Mouse (Mus musculus) olfactory bulb, adult 2 months (tissue): ENCODE measurements around the gene Hdac1. TPM values are rescaled to one million over a fixed set of nuclear protein-coding genes. Genes with fewer than 3 reads are reported as not detected.

Source experiments
- H3K27ac ChIP-seq: fragments of 200-500 bp; 2 replicates; pipeline ENCODE4 v1.5.1; 2012; ENCODE audit warnings: low read depth, low read length; ENCODE audit not compliant: insufficient read depth
- H3K4me1 ChIP-seq: fragments of 200-500 bp; 2 replicates; pipeline ENCODE4 v1.6.1; 2012; ENCODE audit warnings: low read length; ENCODE audit not compliant: control insufficient read depth, insufficient read depth
- H3K4me3 ChIP-seq: fragments of 200-500 bp; 2 replicates; pipeline ENCODE4 v1.5.1; 2012; ENCODE audit warnings: mild to moderate bottlenecking, low read depth, low read length, moderate library complexity; ENCODE audit not compliant: insufficient read depth
- CTCF ChIP-seq: fragments of 200-500 bp; IDR thresholded peaks from 2 replicates; pipeline ENCODE4 v1.5.1; 2012; ENCODE audit warnings: low read depth, mild to moderate bottlenecking, low read length, moderate library complexity; ENCODE audit not compliant: insufficient read depth
- POLR2A ChIP-seq: fragments of 200-500 bp; IDR thresholded peaks from 2 replicates; pipeline ENCODE4 v1.6.1; 2012; ENCODE audit warnings: mild to moderate bottlenecking, low read depth, low read length, moderate library complexity; ENCODE audit not compliant: insufficient read depth
- WGBS: fragments of 180-500 bp; shearing (Covaris S2); methylation state at CpG from one replicate; pipeline ENCODE4 v1.1.7; 2018; 5-methylcytosine and 5-hydroxymethylcytosine counted together
- polyA plus RNA-seq: library from polyadenylated mRNA; stranded (reverse); fragments of >200 nt; gene quantifications from 2 replicates; pipeline ENCODE4 v1.2.4, GENCODE M21; 2012; ENCODE audit warnings: low replicate concordance; ENCODE audit not compliant: missing spikeins, insufficient read depth, insufficient read length

The Hdac1 gene
- polyA plus RNA-seq, 1 experiment: not detected

GRCm38 (mm10) chr4:129516925-129517324 is 25.6 kb downstream of the Hdac1 start:
- Histone ChIP-seq H3K4me1 (peaks cover 14% of the 10 kb centered on the region), H3K27ac (no peak overlapping the region), H3K4me3 (no peak overlapping the region)
- WGBS: 54% methylated on average over 2 of the region's 2 CpGs
- no peak for TF ChIP-seq POLR2A
- no peak for TF ChIP-seq CTCF

- TF ChIP-seq CTCF: peak; percentile 89
- TF ChIP-seq POLR2A: no peak
Measured at GRCm38 (mm10) chr4:129514300-129514898, 28.1 kb downstream of the Hdac1 start.

GRCm38 (mm10) chr4:129513891-129514290 is 28.6 kb downstream of the Hdac1 start:
- peak overlapping the region; percentile 27; the same call in 1 of the 2 replicates for H3K27ac ChIP-seq
- H3K4me1 ChIP-seq: peaks cover 14% of the 10 kb centered on the region
- under 1% methylated on average over 52 of the region's 57 CpGs for WGBS
- no peak for TF ChIP-seq CTCF
- no peak for TF ChIP-seq POLR2A
- peak overlapping the region; percentile 89 for H3K4me3 ChIP-seq

More at GRCm38 (mm10) chr4:129514300-129514898, 28.1 kb downstream of the Hdac1 start:
- peak overlapping the region; percentile 89 for H3K4me3 ChIP-seq
- peaks cover 14% of the 10 kb centered on the region for H3K4me1 ChIP-seq
- under 1% methylated on average over 35 of the region's 35 CpGs for WGBS
- H3K27ac ChIP-seq: peak overlapping the region; percentile 27; the same call in 1 of the 2 replicates

GRCm38 (mm10) chr4:129513086-129513767 is 29.3 kb downstream of the Hdac1 start, which contains the start of gene Marcksl1:
Marcksl1 (plus strand) TSS chr4:129513581.
- H3K27ac ChIP-seq: peak within 1 kb of the TSS; percentile 27; the same call in 1 of the 2 replicates
- peak; percentile 86 for TF ChIP-seq POLR2A
- TF ChIP-seq CTCF: no peak
- peaks cover 14% of the 10 kb centered on the region for H3K4me1 ChIP-seq
- peak within 1 kb of the TSS; percentile 89 for H3K4me3 ChIP-seq
- WGBS: 8% methylated on average over 47 of the region's 47 CpGs

GRCm38 (mm10) chr4:129511413-129512096 is 31.0 kb downstream of the Hdac1 start:
- H3K4me1 ChIP-seq: peaks cover 14% of the 10 kb centered on the region
- H3K4me3 ChIP-seq: no peak overlapping the region
- H3K27ac ChIP-seq: peak overlapping the region; percentile 17; the same call in 1 of the 2 replicates
- 54% methylated on average over 6 of the region's 6 CpGs for WGBS
- no peak for TF ChIP-seq CTCF
- TF ChIP-seq POLR2A: no peak

- Histone ChIP-seq H3K4me3 (no peak overlapping the region), H3K27ac (peak overlapping the region; percentile 17), H3K4me1 (peaks cover 16% of the 10 kb centered on the region)
- WGBS: 63% methylated on average over 6 of the region's 6 CpGs
- TF ChIP-seq CTCF (no peak), POLR2A (no peak)
Measured at GRCm38 (mm10) chr4:129510723-129511412, 31.6 kb downstream of the Hdac1 start.

- peaks cover 12% of the 10 kb centered on the region for H3K4me1 ChIP-seq
- no peak for TF ChIP-seq POLR2A
- TF ChIP-seq CTCF: no peak
- H3K27ac ChIP-seq: no peak overlapping the region
- 87% methylated on average over 3 of the region's 3 CpGs for WGBS
- no peak overlapping the region for H3K4me3 ChIP-seq
Measured at GRCm38 (mm10) chr4:129509650-129510049, 32.9 kb downstream of the Hdac1 start.

GRCm38 (mm10) chr4:129508834-129509600 is 33.5 kb downstream of the Hdac1 start:
- H3K4me3 ChIP-seq: no peak overlapping the region
- TF ChIP-seq POLR2A (no peak), CTCF (no peak)
- H3K27ac ChIP-seq: no peak overlapping the region
- peaks cover 8% of the 10 kb centered on the region for H3K4me1 ChIP-seq
- WGBS: 67% methylated on average over 15 of the region's 15 CpGs
